Mouse (Mus musculus): ENCODE measurements at regions not wholly inside any gene's neighbourhood (a gene's known extent, or its start where the extent isn't known, plus 50 kb on each side); places are given as distances from the start of the nearest gene placed in this dataset.
A peak's percentile ranks its signal among the peaks of the same experiment; 100 is the strongest.

DNA sequence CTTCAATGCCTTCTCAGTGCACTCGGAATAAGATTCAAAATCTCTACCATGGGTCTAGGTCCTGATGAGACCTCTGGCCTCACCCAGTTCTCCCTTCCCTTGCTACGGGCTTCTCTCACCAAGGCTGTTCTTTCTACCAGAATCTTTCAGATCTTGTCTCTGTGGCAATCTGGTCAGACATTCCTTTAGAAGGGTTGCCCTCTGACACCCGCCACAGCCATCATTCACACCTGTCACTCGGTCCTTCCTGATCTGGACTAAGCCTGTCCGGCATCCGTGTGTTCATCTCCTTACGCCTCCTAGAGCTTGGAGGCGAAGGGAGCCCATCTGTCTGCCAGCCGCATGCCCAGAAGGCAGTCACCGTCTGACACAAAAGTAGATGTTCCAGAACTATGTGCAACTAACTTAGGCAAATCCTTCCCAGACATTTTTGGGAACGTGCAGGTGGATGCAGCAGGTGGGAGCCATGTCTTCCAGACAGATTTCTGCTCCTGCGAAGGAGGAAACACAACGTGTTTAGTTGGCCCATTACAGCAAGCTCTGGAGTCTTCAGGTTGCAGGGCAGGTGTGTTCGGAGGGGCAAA, 77.7 kb downstream of the Fam76b start:
- intact Hi-C loops (cut with DNase I), result no loop called here
- DNase-seq, result no peak

DNA sequence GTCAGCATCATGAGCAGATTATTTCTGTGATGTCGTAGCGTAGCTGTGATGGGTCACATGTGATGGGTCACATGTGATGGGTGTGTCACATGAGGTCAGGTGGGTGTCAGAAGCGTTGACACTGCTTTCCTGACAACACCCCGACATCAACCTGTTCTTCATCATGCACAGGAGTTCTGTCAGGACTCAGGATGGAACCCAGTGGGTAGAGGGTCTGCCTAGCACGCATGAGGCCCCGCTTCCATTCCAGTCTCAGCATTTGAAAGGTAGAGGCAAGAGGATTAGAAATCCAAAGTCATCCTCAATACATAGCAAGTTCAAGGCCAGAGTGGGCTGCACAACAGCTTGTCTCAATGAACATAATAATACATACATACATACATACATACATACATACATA, 79.2 kb downstream of the Fam76b start:
- no peak for DNase-seq
- intact Hi-C loops (cut with DNase I), result no loop called here

- no peak for DNase-seq
- intact Hi-C loops (cut with DNase I), result no loop called here
Measured at GRCm38 (mm10) chr9:13909604-13910003, 82.1 kb downstream of the Fam76b start.

GRCm38 (mm10) chr9:13910091-13910490, 82.6 kb downstream of the Fam76b start:
- DNase-seq, result no peak
- intact Hi-C loops (cut with DNase I), result no loop called here

- DNase-seq, result no peak
- intact Hi-C loops (cut with DNase I), result no loop called here
Measured at GRCm38 (mm10) chr9:13913459-13913858, 85.9 kb downstream of the Fam76b start.

DNA sequence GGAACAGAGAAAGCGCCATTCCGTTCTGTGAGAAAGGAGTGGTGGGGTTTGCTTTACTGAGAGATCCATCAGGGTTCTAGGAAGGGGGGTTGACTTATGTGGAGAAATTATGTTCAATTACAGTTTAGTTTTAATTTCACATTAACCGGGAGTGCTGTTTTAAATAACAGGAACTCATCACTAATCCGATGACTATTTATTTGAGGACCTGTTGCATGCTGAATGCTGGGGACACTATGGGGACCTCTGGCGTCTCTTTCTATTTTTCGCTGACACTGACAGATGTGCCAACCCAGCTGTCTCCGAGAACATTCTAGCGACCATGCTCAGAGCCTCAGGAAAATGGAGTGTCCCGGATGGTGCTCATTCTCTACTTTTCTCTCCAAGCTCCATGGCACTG, 86.6 kb downstream of the Fam76b start:
- intact Hi-C loops (cut with DNase I), result no loop called here
- DNase-seq, result no peak

GRCm38 (mm10) chr9:13914847-13915246, 87.3 kb downstream of the Fam76b start:
- no peak for DNase-seq
- intact Hi-C loops (cut with DNase I), result no loop called here

GRCm38 (mm10) chr9:13916837-13917236, 89.3 kb downstream of the Fam76b start:
- DNase-seq, result no peak
- intact Hi-C loops (cut with DNase I), result no loop called here

- DNase-seq, result no peak
- intact Hi-C loops (cut with DNase I), result no loop called here
Measured at GRCm38 (mm10) chr9:13918606-13919202, 91.2 kb downstream of the Fam76b start.

GRCm38 (mm10) chr9:13919739-13920410, 92.4 kb downstream of the Fam76b start:
- DNase-seq, result no peak
- intact Hi-C loops (cut with DNase I), result no loop called here

- no peak for DNase-seq
- intact Hi-C loops (cut with DNase I), result no loop called here
Measured at GRCm38 (mm10) chr9:13920623-13921022, 93.1 kb downstream of the Fam76b start.

DNA sequence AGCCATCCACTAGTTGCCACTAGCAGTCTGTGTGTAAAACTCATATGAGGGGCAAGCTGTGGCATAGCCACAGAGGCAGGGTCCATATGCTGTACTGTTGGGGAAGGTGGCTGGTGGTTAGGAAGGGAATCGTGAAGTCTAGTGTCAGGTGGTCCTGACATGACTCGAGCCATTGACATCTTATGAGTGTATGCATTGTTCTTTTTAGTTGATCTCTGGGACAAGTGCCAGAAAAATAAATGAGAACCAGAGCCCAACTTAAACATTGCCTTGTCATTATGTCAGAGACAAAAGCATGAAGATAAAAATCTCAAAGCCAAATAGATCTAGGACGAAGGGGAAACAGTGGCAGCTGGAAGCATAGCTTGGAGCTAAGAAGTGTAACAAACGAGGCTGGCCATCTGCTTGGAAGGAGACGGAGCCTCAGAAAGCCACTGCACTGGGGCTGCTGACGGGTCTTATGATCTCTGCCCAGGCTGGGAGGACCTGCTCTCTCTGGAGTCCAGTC, 104.5 kb downstream of the Fam76b start:
- intact Hi-C loops (cut with DNase I), result no loop called here
- no peak for DNase-seq

GRCm38 (mm10) chr9:13933404-13933803, 105.9 kb downstream of the Fam76b start:
- intact Hi-C loops (cut with DNase I), result no loop called here
- DNase-seq, result no peak

DNA sequence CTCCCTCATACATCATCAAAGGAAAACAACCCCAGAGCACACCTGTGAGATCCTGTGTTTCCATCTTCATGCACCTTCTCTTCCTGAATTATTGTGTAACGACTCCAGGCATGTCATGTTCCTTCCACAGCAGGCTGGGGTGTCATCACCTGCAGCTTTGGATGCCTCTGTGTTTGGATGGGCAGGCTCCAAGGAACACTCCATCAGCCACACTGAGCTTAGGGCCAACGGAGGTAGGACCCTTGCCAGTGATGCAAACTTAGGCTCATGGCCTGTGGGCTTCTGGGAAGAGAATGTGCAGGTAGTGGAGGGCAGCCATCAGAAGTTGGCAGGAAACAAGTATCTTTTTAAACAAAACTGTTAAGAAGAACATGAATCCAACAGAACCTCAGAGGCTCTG, 109.8 kb downstream of the Fam76b start:
- DNase-seq, result no peak
- intact Hi-C loops (cut with DNase I), result no loop called here

DNA sequence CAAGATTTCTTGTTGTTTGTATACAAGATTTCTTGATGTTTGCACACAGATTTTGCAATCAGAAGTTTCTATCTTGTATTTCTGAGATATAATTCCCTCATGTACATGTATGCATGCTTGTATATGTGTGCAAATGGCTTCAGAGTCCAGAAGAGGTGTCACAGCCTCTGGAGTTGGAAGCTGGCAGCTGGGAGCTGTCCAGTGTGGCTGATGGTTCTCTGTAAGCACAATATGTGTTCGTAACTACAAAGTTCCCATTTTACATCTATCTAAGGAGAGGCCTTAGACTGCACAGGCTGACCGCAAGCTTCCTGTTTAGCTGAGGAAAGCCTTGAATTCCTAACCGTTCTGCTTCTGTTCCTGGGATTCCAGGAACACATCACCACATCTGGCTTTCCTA, 119.0 kb downstream of the Fam76b start:
- intact Hi-C loops (cut with DNase I), result no loop called here
- no peak for DNase-seq

- intact Hi-C loops (cut with DNase I), result no loop called here
- DNase-seq, result no peak
Measured at GRCm38 (mm10) chr9:13952157-13952556, 124.6 kb downstream of the Fam76b start.

- DNase-seq, result no peak
- intact Hi-C loops (cut with DNase I), result no loop called here
Measured at GRCm38 (mm10) chr9:13963140-13963763, 135.7 kb downstream of the Fam76b start.

DNA sequence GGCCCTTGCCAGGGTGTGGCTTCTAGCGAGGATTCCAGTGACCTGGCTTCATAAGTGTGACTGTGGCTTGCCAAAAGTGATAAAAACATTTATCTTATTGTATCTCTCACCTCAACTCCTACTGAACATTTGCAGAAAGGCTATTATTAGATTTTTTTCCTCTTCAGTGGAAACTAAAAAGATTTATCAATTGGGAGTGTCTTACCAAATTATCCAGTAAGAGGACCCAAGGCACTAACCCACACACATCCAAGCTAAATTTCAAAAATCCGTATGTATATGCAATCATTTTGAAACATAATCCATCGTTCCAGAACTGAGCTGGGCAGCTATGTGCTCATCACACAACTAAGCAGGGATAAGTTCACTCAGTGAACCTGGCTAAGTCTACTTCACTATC, 136.3 kb downstream of the Fam76b start:
- intact Hi-C loops (cut with DNase I), result no loop called here
- DNase-seq, result no peak

DNA sequence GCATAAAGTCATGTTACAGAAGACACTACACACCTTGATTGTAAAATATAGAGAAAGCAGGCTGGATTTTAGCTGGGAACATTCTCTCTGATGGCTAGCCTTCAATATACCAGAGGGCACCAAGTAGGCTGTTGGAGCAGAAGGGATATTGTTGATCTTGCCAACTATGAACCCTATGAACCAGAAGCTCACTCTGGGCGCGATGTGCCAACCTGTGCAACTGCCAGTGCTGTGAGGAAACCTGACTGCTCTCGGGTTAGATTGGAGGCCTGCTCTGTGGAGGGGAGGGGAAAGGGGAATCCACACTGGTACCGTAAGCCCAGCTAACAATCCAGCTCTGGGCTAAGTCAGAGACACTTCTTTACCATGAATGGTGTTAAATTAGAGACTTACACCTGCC, 136.7 kb downstream of the Fam76b start:
- no peak for DNase-seq
- intact Hi-C loops (cut with DNase I), result no loop called here

DNA sequence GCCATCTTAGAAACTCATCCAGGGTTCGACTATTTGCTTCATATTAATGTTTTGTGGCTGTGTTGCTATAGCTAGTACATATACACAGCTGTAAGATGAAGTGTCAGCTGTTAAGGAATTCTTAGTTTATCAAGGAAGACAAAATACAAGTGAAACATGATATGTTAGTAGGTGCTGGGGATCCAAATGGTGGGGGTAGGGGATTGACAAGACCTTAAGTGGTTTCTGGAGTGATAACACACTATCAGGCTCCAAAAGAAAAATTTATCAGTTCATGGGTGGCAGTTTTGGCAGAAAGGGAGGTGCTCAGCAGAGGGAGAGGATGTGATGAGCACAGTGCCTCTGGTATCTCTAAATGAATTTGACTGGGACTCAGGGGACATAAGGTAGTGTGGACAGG, 138.7 kb downstream of the Fam76b start:
- intact Hi-C loops (cut with DNase I), result no loop called here
- DNase-seq, result no peak

GRCm38 (mm10) chr9:13969262-13969661, 141.7 kb downstream of the Fam76b start:
- peak; percentile 11 to 66 for DNase-seq
- intact Hi-C loops (cut with DNase I), result no loop called here

GRCm38 (mm10) chr9:13973600-13973999, 146.1 kb downstream of the Fam76b start:
- DNase-seq, result no peak

More at GRCm38 (mm10) chr9:13973600-13973999, 146.1 kb downstream of the Fam76b start:
- intact Hi-C loops (cut with DNase I), result no loop called here
